Mouse (Mus musculus): ENCODE results near the gene Prr18. TPM values are rescaled to one million over a fixed set of nuclear protein-coding genes. Genes with fewer than 3 reads are reported as not detected.

Gene Prr18
- polyA plus RNA-seq, 1 experiment from 2014 or later = 0.20 TPM

- no peaks in the 10 kb centered on the region for H3K27me3 ChIP-seq (ENCODE audit: control insufficient read depth, insufficient read depth, low read length)
- no peak overlapping the region for H3K27ac ChIP-seq (replicated peaks; ENCODE audit: low read depth, low read length)
- DNase-seq (ENCODE audit: low spot score) = peak; percentile 23
- ATAC-seq (ENCODE audit: insufficient number of reproducible peaks, low FRiP score, low TSS enrichment, low read depth) = no peak
- no peak overlapping the region for H3K9ac ChIP-seq (ENCODE audit: low read length)
- no peak overlapping the region for H3K4me2 ChIP-seq (ENCODE audit: low read depth, severe bottlenecking)
- H3K4me3 ChIP-seq (ENCODE audit: low read depth, low read length) = no peak overlapping the region
- H3K9me3 ChIP-seq (ENCODE audit: control insufficient read depth, low read length) = no peaks in the 10 kb centered on the region
- peaks cover 7% of the 10 kb centered on the region for H3K36me3 ChIP-seq (ENCODE audit: control insufficient read depth, insufficient read depth, low read length)
- H3K4me1 ChIP-seq (ENCODE audit: control insufficient read depth, insufficient read depth, low read length) = no peaks in the 10 kb centered on the region
- WGBS = 62% methylated on average over 7 of the region's 7 CpGs
Observed at GRCm38 (mm10) chr17:8328511-8329174, 8.6 kb upstream of the Prr18 start.

GRCm38 (mm10) chr17:8330602-8331001 lies 6.7 kb upstream of the Prr18 start:
- WGBS = 75% methylated on average over 5 of the region's 5 CpGs
- Histone ChIP-seq H3K36me3 (ENCODE audit: control insufficient read depth, insufficient read depth, low read length) (peaks cover 7% of the 10 kb centered on the region), H3K4me1 (ENCODE audit: control insufficient read depth, insufficient read depth, low read length) (no peaks in the 10 kb centered on the region), H3K9me3 (ENCODE audit: control insufficient read depth, low read length) (no peaks in the 10 kb centered on the region), H3K4me2 (ENCODE audit: low read depth, severe bottlenecking) (no peak overlapping the region), H3K27me3 (ENCODE audit: control insufficient read depth, insufficient read depth, low read length) (no peaks in the 10 kb centered on the region), H3K27ac (replicated peaks; ENCODE audit: low read depth, low read length) (no peak overlapping the region), H3K9ac (ENCODE audit: low read length) (no peak overlapping the region), H3K4me3 (ENCODE audit: low read depth, low read length) (no peak overlapping the region)
- DNase-seq (ENCODE audit: low spot score) = no peak
- ATAC-seq (ENCODE audit: insufficient number of reproducible peaks, low FRiP score, low TSS enrichment, low read depth) = no peak

GRCm38 (mm10) chr17:8339666-8340374 lies 2.6 kb downstream of the Prr18 start:
- Histone ChIP-seq H3K36me3 (ENCODE audit: control insufficient read depth, insufficient read depth, low read length) (no peaks in the 10 kb centered on the region), H3K9ac (ENCODE audit: low read length) (no peak overlapping the region), H3K4me2 (ENCODE audit: low read depth, severe bottlenecking) (peak overlapping the region; percentile 100), H3K27ac (replicated peaks; ENCODE audit: low read depth, low read length) (no peak overlapping the region), H3K4me1 (ENCODE audit: control insufficient read depth, insufficient read depth, low read length) (peaks cover 8% of the 10 kb centered on the region; the same call in 1 of the 2 replicates), H3K9me3 (ENCODE audit: control insufficient read depth, low read length) (no peaks in the 10 kb centered on the region), H3K27me3 (ENCODE audit: control insufficient read depth, insufficient read depth, low read length) (peaks cover 35% of the 10 kb centered on the region), H3K4me3 (ENCODE audit: low read depth, low read length) (no peak overlapping the region; the same call in 1 of the 2 replicates)
- WGBS = 37% methylated on average over 8 of the region's 8 CpGs
- DNase-seq (ENCODE audit: low spot score) = no peak
- no peak for ATAC-seq (ENCODE audit: insufficient number of reproducible peaks, low FRiP score, low TSS enrichment, low read depth)

GRCm38 (mm10) chr17:8340407-8341359 lies 3.4 kb downstream of the Prr18 start:
- peak overlapping the region; percentile 100 for H3K4me2 ChIP-seq (ENCODE audit: low read depth, severe bottlenecking)
- peak overlapping the region; percentile 52 for H3K4me3 ChIP-seq (ENCODE audit: low read depth, low read length)
- no peaks in the 10 kb centered on the region for H3K36me3 ChIP-seq (ENCODE audit: control insufficient read depth, insufficient read depth, low read length)
- no peaks in the 10 kb centered on the region for H3K9me3 ChIP-seq (ENCODE audit: control insufficient read depth, low read length)
- H3K27me3 ChIP-seq (ENCODE audit: control insufficient read depth, insufficient read depth, low read length) = peaks cover 35% of the 10 kb centered on the region
- WGBS = under 1% methylated on average over 62 of the region's 92 CpGs
- H3K9ac ChIP-seq (ENCODE audit: low read length) = peak overlapping the region; percentile 61
- peak; percentile 61 for DNase-seq (ENCODE audit: low spot score)
- H3K4me1 ChIP-seq (ENCODE audit: control insufficient read depth, insufficient read depth, low read length) = peaks cover 8% of the 10 kb centered on the region; the same call in 1 of the 2 replicates
- ATAC-seq (ENCODE audit: insufficient number of reproducible peaks, low FRiP score, low TSS enrichment, low read depth) = peak; percentile 26; the same call in 1 of the 2 replicates
- H3K27ac ChIP-seq (replicated peaks; ENCODE audit: low read depth, low read length) = no peak overlapping the region

GRCm38 (mm10) chr17:8341360-8341963 lies 4.2 kb downstream of the Prr18 start:
- H3K36me3 ChIP-seq (ENCODE audit: control insufficient read depth, insufficient read depth, low read length) = no peaks in the 10 kb centered on the region
- no peak overlapping the region for H3K27ac ChIP-seq (replicated peaks; ENCODE audit: low read depth, low read length)
- peak overlapping the region; percentile 52 for H3K4me3 ChIP-seq (ENCODE audit: low read depth, low read length)
- H3K27me3 ChIP-seq (ENCODE audit: control insufficient read depth, insufficient read depth, low read length) = peaks cover 35% of the 10 kb centered on the region
- DNase-seq (ENCODE audit: low spot score) = peak; percentile 44
- peak overlapping the region; percentile 61 for H3K9ac ChIP-seq (ENCODE audit: low read length)
- peak overlapping the region; percentile 100 for H3K4me2 ChIP-seq (ENCODE audit: low read depth, severe bottlenecking)
- H3K9me3 ChIP-seq (ENCODE audit: control insufficient read depth, low read length) = no peaks in the 10 kb centered on the region
- WGBS = 10% methylated on average over 46 of the region's 46 CpGs
- 0 out of 2 replicates have a peak, but pooled peaks have one; percentile 17 for ATAC-seq (ENCODE audit: insufficient number of reproducible peaks, low FRiP score, low TSS enrichment, low read depth)
- H3K4me1 ChIP-seq (ENCODE audit: control insufficient read depth, insufficient read depth, low read length) = peaks cover 8% of the 10 kb centered on the region; the same call in 1 of the 2 replicates

GRCm38 (mm10) chr17:8342706-8343105 lies 5.4 kb downstream of the Prr18 start:
- Histone ChIP-seq H3K27ac (replicated peaks; ENCODE audit: low read depth, low read length) (no peak overlapping the region), H3K9ac (ENCODE audit: low read length) (no peak overlapping the region), H3K4me3 (ENCODE audit: low read depth, low read length) (no peak overlapping the region), H3K36me3 (ENCODE audit: control insufficient read depth, insufficient read depth, low read length) (no peaks in the 10 kb centered on the region), H3K4me1 (ENCODE audit: control insufficient read depth, insufficient read depth, low read length) (peaks cover 8% of the 10 kb centered on the region; the same call in 1 of the 2 replicates), H3K4me2 (ENCODE audit: low read depth, severe bottlenecking) (no peak overlapping the region), H3K27me3 (ENCODE audit: control insufficient read depth, insufficient read depth, low read length) (peaks cover 35% of the 10 kb centered on the region), H3K9me3 (ENCODE audit: control insufficient read depth, low read length) (no peaks in the 10 kb centered on the region)
- WGBS = 60% methylated on average over 5 of the region's 5 CpGs
- DNase-seq (ENCODE audit: low spot score) = no peak
- ATAC-seq (ENCODE audit: insufficient number of reproducible peaks, low FRiP score, low TSS enrichment, low read depth) = no peak

GRCm38 (mm10) chr17:8343416-8343815 lies 6.2 kb downstream of the Prr18 start:
- no peak overlapping the region for H3K27ac ChIP-seq (replicated peaks; ENCODE audit: low read depth, low read length)
- H3K9ac ChIP-seq (ENCODE audit: low read length) = no peak overlapping the region
- DNase-seq (ENCODE audit: low spot score) (no peak), ATAC-seq (ENCODE audit: insufficient number of reproducible peaks, low FRiP score, low TSS enrichment, low read depth) (no peak)
- H3K4me2 ChIP-seq (ENCODE audit: low read depth, severe bottlenecking) = no peak overlapping the region
- 75% methylated on average over 6 of the region's 6 CpGs for WGBS
- H3K27me3 ChIP-seq (ENCODE audit: control insufficient read depth, insufficient read depth, low read length) = peaks cover 35% of the 10 kb centered on the region
- peaks cover 8% of the 10 kb centered on the region; the same call in 1 of the 2 replicates for H3K4me1 ChIP-seq (ENCODE audit: control insufficient read depth, insufficient read depth, low read length)
- H3K4me3 ChIP-seq (ENCODE audit: low read depth, low read length) = no peak overlapping the region
- H3K9me3 ChIP-seq (ENCODE audit: control insufficient read depth, low read length) = no peaks in the 10 kb centered on the region
- no peaks in the 10 kb centered on the region for H3K36me3 ChIP-seq (ENCODE audit: control insufficient read depth, insufficient read depth, low read length)
